Mouse (Mus musculus) liver, adult 2 months (tissue): ENCODE data around the gene Alpk1.

Source experiments
- CTCF ChIP-seq: fragments of 200-500 bp; IDR thresholded peaks from 2 replicates; pipeline ENCODE4 v1.5.1; 2011; ENCODE audit warnings: low read depth, low read length, control low read depth
- POLR2A ChIP-seq: fragments of 200-500 bp; IDR thresholded peaks from 2 replicates; pipeline ENCODE4 v1.6.1; 2011; ENCODE audit warnings: low read length, control low read depth; ENCODE audit not compliant: insufficient read depth; ENCODE audit errors: extremely low read depth

DNA sequence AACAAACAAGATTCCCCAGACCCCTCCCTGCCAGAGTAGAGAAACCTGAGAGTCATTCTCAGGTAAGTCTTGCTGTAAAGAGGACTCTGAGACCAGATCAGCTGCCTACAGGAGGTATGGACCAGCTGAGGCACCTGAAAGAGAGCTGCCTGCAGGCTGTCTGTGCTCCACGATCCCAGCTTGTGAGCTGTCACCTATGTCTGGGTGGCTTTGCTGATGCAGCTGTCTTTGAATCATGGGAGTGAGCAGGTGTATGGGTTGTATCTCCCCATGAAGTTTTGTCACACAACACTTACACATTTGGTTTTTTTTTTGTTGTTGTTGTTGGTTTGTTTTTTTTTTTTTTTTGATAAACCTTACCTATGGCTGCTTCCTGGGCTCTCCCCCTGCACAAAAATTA is 40.1 kb upstream of the Alpk1 start:
- TF ChIP-seq CTCF (no peak), POLR2A (no peak)
